Mouse (Mus musculus): ENCODE results near the gene Prss35.
A peak's percentile ranks its signal among the peaks of the same experiment; 100 is the strongest.

The Prss35 gene

DNA sequence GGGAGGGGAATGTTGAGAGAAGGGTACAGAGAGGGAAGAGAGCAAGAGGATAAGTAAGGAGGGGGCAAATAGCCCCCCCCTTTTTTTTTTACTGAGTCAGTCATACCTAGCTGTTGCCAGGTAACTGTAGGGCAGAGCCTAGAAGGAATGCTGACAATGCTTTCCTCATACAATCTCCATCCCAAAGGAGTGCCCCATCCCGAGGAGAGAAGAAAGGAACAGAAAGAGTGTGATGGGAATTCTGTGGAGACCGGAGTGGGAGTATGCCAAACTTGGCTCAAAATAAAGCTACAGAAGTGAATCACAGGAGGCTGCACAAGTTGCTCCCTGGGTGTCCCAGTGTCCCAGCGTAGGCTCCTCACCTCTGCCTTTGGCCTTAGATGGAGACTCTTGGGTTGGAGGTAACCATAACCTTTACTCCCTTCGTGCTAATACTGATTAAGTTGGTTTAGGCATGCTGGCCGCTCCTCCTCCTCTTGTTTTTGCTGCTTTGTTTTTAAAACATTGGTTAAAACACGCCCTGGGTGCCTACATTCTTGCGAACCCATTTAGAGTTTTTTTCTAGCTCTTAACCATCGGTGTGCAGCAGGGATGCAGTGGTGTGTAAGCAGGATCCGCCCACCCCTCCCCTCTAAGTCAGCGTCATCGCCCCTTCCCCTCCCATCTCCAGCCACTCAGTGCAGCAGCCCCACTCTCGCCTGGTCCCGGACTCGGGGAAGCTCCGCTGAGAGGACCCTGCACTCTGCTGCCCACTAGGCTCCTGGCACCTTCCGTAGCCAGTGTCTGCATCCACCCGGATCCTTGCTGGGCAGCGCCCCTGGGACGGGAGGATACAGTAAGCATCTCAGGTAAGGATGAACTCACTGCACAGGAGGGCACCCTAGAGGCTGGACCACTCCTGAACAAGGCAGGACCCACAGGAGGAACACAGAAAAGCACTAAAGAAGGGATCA lies at the start of gene Prss35:
Prss35 (plus strand) TSS at position 691 of the 953 bp plus-strand sequence.
- no peak for TF ChIP-seq GATA4 (IDR thresholded peaks at IDR 0.05; ENCODE audit: insufficient replicate concordance, low read length)

DNA sequence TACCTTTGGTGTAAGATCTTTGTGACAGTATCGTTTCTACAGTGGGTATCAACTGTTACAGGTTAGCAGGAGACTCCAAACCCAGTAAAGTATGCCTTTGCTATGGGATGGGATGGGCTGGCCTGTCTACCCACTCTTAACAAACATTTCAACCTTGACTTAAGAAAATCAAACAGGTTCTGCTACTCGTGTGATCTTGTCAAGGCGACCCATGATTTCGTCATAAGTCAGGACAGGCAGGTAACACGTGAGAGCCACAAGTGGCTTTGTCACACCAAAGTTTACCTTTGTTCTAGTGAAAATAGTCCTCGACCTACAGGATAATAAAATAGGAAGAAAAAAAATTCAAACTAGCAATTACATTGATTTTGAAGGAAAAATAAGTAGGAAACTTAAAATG lies 49.5 kb upstream of the Prss35 start:
- no peak for TF ChIP-seq GATA4 (IDR thresholded peaks at IDR 0.05; ENCODE audit: insufficient replicate concordance, low read length)

GRCm38 (mm10) chr9:86694644-86695043 lies 48.8 kb upstream of the Prss35 start:
- TF ChIP-seq GATA4 (IDR thresholded peaks at IDR 0.05; ENCODE audit: insufficient replicate concordance, low read length), result no peak

DNA sequence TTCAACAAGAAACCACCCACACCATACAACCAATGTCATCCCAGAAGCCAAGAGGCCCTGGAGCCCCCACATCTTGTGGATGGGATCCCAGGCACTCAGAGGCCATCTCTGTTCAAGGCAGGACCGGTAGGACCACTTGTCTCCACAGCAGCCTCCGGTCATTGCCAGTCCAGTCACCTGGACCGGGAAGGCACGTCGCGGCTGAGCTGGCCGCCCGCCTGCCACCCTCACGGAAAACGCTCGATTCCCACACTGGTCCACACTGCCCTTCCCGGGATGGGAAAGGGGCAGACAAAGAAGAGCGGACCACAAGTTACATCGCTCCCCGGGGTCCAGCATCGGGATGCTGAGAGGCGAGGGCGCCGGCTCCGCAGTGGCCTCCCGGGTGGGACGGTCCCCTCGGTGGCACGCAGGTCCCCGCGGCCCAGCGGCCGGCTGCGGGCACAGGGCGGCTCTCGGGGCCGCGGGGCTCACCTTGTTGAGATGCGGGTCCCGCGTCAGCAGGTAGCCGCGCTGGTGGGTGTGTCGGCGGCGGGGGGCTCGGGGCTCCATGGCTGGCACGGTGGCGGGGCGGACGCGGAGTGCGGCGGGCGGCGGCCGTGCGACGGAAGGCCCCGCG lies 48.1 kb upstream of the Prss35 start:
- TF ChIP-seq GATA4 (IDR thresholded peaks at IDR 0.05; ENCODE audit: insufficient replicate concordance, low read length), result no peak

DNA sequence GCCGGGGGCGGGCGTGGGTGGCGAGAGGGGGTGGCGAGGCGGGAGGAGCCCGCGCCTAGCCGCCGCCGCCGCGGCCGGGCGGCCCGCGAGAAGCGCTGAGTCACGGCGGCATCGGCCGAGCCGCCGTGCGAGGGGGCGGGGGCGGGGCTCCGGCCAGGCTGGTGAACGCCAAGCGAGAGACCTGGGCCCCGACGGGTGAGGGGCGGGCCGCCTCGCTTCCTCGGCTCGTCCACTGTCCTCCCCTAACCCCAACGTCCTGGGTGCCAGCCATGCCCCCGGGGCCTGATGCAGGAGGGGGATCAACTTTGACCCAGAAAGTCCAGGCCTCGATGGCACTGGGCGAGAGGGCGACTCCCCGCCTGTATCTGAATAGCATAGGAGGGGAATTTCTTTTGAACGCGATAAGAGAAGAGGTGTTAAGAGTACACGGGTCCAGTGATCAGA lies 47.6 kb upstream of the Prss35 start, which contains the start of gene Me1:
Me1 (minus strand) TSS at position 136 of the 444 bp plus-strand sequence.
- TF ChIP-seq GATA4 (IDR thresholded peaks at IDR 0.05; ENCODE audit: insufficient replicate concordance, low read length), result peak; percentile 26; the same call in 1 of the 2 replicates

DNA sequence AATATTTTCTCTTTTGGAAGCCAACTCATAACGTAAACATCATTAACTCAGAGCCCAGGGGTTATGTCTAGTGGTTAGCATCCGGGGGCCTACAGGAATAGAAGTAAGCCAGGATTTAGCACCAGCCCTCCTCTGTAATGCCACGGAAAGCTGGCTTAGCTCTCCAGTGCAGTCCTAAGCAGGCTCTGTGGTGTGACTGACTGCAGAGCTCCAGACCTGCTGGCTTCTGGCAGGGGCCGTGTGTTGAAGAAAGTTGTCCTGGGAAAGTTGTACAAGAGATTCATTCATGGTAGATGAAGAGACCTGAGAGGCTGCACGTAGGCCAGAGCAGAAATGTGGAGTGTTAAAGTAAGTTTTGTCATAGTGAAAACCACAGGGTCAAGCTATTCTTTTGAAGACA lies 42.2 kb upstream of the Prss35 start:
- TF ChIP-seq GATA4 (IDR thresholded peaks at IDR 0.05; ENCODE audit: insufficient replicate concordance, low read length), result no peak

- TF ChIP-seq GATA4 (IDR thresholded peaks at IDR 0.05; ENCODE audit: insufficient replicate concordance, low read length), result no peak
Observed at GRCm38 (mm10) chr9:86701844-86702243, 41.6 kb upstream of the Prss35 start.

GRCm38 (mm10) chr9:86707431-86707830 lies 36.0 kb upstream of the Prss35 start:
- peak; percentile 72; the same call in 1 of the 2 replicates for TF ChIP-seq GATA4 (IDR thresholded peaks at IDR 0.05; ENCODE audit: insufficient replicate concordance, low read length)

DNA sequence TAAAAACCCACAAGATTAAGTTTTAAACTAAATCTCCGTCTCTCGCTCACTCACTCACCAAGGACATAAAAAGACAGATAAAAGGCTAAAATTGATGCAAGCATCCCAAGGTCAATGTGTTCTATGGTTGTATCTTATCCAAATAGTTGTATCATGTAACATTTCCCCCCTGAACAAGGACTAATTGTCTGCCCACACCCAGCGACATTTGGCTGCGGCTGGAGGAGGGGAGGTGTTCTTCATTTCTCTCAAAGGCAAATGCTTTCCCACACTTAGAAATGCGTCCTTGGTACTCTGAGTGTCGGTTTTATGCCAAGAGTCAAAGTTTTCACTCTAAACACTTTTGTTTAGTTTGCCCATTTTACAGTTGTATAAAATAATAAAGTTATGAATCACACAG lies 34.5 kb upstream of the Prss35 start:
- TF ChIP-seq GATA4 (IDR thresholded peaks at IDR 0.05; ENCODE audit: insufficient replicate concordance, low read length), result no peak

DNA sequence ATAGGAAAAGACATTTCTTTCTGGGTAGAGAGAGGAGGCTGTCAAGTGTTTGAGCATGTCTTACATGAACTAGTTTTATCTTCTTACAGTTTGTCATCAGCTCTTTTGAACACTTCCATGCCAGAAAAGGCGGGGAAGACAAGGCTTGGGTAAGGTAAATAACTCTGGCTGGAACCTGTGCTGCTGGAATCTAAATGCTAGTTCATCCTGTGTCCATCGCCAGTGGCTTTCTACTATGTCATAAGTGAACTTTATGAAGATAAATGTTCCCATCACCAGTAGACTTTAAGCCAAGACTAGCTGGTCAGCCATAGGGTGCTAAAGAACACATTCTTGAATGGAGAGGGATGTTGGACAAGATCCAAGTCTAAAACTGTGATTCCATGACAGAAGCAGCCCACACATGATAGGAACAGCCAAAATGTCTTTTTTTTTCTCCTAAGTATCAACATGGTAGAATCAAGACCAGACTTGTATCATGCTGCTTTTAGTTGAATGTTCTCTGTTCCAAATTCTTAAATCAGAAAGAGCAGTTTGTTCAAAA lies 33.3 kb upstream of the Prss35 start:
- no peak for TF ChIP-seq GATA4 (IDR thresholded peaks at IDR 0.05; ENCODE audit: insufficient replicate concordance, low read length)

GRCm38 (mm10) chr9:86712648-86713047 lies 30.8 kb upstream of the Prss35 start:
- no peak for TF ChIP-seq GATA4 (IDR thresholded peaks at IDR 0.05; ENCODE audit: insufficient replicate concordance, low read length)

DNA sequence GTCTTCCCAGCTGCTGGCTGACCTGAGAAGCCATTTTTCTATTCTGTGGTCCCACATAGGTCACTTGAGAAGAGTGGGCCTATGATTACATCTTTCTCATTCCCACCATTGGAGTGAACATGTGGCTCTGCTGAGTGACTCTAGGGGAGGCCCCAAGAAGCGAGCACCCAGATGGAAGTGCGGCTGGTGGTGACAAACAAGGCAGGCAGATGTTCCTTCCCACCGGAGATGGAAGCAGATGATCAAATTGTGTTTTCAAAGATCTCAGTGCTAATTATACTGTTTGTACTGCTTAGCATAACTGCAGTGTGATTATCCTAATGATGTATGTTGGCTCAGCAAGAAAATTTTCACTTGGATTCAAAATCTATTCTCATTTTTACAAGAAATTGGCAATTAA lies 29.4 kb upstream of the Prss35 start:
- no peak for TF ChIP-seq GATA4 (IDR thresholded peaks at IDR 0.05; ENCODE audit: insufficient replicate concordance, low read length)

GRCm38 (mm10) chr9:86716540-86716939 lies 26.9 kb upstream of the Prss35 start:
- TF ChIP-seq GATA4 (IDR thresholded peaks at IDR 0.05; ENCODE audit: insufficient replicate concordance, low read length), result no peak

DNA sequence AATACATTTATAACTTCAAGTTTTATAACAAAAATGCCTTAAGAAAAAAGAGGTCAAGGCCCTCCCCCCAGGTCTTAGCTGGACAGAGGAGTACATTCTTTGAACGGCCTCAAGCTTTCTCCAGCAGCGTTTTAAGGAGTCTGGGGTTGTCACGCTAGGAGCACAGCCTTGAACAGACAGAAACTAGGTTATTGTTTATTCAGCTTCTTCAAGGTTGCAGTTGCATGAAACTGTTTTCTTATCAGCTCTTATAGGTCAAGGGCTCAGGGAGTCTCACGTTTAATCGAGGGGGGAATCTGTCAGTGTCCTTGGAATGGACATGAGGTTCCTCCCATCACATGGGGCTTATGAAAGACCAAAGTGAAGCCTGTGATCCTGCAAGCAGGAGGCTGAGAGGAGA lies 26.3 kb upstream of the Prss35 start:
- TF ChIP-seq GATA4 (IDR thresholded peaks at IDR 0.05; ENCODE audit: insufficient replicate concordance, low read length), result no peak

- no peak for TF ChIP-seq GATA4 (IDR thresholded peaks at IDR 0.05; ENCODE audit: insufficient replicate concordance, low read length)
Observed at GRCm38 (mm10) chr9:86720227-86720626, 23.2 kb upstream of the Prss35 start.

- TF ChIP-seq GATA4 (IDR thresholded peaks at IDR 0.05; ENCODE audit: insufficient replicate concordance, low read length), result no peak
Observed at GRCm38 (mm10) chr9:86720794-86721193, 22.7 kb upstream of the Prss35 start.
